Mouse (Mus musculus) Muller cell, postnatal 12 days (primary cell): ENCODE data around the gene Hist1h2af.

ENCODE experiments used
- DNase-seq: peaks from one replicate; pipeline ENCODE4 v3.0.0-alpha.2; 2015; ENCODE audit errors: inconsistent ontology term

Hist1h2af gene

DNA sequence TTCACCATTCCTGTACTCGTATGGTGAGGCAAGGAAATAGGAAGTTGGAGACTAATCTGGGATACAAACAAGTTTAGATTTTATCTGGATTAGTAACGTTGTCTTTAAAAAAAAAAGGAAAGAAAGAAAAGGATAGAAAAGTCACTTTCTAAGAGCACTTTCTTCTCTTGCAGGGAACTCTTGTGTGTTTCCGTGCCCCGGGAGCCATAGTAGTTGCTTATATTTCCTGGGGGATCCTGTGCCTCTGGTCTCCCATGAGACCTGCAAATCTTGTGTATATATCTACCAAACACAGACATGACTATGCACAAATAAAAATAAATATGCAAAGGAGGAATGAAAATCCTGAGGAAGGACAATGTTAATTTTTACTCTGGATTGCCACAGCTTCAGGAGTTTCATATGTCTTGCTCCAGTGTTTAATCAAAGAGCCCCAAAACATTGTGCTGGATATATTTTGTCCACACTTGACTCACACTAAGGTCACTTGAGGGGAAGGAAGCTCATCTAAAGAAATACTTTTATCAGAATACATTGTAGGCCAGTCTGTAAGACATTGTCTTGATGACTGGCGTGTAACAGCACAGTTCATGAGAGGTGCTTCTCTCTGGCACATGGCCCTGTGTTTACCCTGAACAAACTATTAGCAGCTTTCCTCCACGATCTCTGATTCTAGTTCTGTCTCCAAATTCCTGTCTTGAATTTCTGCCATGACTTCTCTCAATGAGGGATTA lies 43.4 kb downstream of the Hist1h2af start:
- DNase-seq: no peak

DNA sequence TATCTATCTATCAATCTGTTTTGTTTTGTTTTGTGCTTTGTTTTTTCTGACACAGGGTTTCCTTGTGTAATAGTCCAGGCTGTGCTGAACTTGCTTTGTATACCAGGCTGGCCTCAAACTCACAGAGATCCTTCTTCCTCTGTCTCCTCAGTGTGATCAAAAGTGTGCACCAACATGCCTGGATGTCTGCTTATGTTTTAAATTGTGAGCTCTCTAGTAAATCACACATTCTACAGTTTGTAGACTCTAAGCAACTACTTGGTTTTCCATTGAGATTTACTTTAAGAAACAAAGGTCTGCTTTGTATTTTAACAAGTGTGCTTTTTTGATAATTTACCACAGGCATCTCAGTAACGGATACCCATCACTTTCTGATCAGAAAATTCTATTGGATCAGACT lies 44.1 kb downstream of the Hist1h2af start:
- DNase-seq: no peak

DNA sequence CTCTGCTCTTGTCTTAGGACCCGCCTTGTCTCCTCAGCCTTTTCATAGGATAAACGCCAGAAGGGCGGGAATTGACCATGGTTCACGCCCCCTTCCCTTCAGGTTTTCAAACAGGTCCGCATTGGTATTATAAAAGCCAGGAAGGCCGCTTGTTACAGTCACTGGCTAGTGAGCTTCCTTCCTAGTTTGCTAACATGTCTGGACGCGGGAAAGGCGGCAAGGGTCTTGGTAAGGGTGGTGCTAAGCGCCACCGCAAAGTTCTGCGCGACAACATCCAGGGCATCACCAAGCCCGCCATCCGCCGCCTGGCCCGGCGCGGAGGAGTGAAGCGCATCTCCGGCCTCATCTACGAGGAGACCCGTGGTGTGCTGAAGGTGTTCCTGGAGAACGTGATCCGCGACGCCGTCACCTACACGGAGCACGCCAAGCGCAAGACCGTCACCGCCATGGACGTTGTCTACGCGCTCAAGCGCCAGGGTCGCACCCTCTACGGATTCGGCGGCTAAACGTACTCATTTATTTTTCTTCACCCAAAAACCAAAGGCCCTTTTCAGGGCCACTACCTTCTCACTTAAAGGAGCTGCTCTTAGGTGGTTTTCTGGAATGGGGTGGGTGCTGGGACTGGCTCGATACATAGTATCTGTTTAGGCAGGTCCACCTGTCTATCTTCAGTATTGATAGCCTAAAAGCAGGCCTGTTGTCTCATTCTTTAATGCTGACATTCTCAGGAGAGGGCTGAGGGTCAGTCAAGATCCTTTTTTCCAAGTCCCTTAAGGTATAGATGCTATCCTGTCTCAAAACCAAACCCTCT lies 47.9 kb downstream of the Hist1h2af start, which contains the start of gene Hist1h4d:
Hist1h4d (plus strand) TSS at position 191 of the 811 bp plus-strand sequence.
- DNase-seq: peak; percentile 96

DNA sequence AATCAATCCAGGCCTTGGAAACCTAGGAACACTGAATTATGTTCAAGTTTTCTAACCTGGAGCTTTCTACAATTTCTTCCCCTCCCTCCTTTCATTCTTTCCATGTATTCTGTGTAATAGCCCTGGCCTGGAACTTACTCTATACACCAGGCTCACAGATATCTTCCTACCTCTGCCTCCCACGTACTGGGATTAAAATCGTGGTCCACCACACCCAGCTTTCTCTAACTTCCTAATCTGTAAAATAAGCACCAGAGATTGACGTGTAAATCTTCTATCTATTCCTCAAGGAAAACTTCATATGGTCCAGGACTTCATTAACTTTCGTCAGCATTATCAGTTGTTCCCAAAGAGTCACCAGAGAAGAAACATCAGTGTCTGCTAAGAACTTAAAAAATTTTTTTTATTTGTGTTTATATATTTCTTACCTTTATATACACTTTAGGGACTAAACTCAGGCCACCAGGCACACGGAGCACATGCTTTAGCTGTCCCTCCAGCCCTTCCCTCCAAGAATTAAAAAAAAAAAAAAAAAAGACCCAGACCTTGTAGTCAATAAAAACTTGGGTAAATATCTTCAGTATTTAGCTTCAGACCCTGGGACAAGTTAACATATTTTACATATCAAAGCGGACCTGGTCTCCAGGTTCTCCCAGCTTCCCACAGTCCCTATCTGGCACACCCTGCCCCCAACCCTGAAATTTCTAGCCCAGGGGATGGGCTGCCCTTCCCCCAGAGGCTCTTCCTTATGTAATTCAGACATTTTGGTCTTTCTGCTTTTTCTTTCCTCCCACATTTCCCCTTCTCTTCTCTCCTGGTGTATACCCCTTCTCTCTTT lies 48.7 kb downstream of the Hist1h2af start:
- DNase-seq: no peak

DNA sequence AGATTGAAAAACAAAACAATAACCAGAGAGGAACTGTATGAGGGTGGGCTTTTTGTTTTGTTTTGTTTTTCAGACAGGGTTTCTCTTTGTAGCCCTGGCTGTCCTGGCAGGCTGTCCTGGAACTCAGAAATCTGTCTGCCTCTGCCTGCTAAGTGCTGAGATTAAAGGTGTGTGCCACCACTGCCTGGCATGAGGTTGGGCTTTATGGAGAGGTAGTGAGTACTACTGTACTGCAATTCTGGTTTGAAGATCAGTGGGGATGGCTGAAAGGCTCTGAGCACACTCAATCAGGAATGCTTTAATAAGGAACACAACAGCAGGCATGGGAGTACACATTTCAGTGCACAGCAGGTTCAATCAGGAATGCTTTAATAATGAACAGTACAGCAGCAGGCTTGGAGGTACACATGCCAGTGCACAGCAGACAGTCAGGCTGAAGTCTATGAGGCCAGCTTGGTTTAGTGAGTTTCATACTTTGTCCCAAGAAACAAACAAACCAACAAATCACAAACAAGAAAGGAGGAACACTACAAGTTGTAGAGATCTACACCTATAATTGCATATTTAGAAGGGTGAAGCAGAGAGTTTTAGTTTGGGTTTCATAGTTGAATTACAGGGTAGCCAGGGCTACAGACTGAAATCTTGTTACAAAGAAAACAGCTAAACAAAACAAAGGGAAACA lies 49.8 kb downstream of the Hist1h2af start:
- no peak for DNase-seq
